Mouse (Mus musculus) heart, adult 9 months (tissue): ENCODE measurements around the gene Otogl.

ENCODE experiments used
- DNase-seq, 2 experiments: peaks; one replicate each; pipeline ENCODE4 v3.0.0; 2022; ENCODE audit warnings: low spot score in 2 of 2

The Otogl gene

DNA sequence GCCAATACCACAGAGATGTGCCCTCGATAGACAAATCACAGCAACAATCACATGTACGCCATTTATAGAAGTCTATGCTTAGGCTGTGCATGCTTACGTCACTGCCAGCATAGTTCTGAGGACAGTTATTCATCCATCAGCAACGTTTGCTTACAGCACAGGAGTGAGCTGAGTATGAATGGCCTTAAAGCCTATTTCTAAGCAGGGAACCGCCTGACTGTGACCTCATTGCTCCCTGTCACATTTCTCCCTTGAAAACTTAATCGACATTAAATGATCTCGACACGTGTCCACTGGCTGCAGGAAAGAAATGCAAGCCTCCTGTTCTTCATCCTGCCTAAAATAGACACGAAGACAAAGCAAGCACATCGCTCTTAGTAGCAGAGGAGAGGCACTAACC, 5.5 kb downstream of the Otogl start:
- DNase-seq = no peak

DNA sequence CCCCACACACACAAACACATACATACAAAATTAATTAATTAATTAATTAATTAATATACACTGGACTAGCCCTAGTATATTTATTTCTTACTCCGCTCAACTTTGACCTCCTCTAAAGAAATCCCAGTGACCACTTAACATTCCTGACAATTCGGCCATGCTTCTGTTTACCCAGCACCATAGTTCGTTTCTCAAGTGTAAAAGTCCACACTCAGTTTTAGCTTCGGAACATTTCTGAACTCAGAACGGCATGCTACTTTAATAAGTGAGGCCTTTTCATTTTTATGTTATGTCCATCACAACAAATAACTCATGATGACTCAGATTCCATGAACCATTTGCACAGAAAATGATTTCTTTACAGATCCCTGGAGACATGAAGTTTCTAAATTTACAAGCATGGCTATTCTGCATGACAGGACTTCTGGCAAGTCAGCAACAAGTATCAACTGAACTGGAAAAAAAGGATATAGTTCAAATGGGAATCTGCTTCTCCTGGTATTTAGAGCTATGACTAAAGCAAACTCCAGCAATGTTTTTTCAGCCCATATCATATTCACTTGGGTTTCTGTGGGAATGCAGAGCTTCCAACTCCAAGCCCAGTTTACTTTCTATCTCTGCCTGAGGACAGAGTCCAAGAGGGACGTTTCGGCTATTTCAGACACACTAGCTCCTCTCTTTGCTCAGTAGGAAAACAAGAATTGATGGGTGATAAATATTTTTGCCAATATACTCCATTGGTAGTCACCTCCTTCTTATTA, 6.5 kb downstream of the Otogl start:
- DNase-seq = peak; percentile 24 to 27

DNA sequence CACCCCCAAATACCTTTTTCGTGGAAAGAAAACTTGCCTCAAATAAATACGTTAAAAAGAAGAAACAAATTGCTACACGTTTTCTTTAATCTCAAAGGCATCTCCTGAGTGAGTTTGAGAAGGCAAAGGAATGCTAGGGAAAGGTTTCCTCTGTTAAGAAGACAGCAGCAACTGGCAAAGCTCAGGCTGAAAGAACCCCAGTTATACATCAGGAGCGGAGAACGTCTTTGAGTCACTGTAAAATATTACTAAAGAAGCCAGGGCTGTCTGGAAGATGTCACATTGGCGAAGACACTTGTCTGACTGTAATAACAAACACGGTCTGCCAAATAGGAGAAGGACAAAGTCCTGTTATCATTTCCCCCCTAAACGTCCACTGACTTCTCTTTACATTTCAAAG, 10.0 kb downstream of the Otogl start:
- no peak for DNase-seq

DNA sequence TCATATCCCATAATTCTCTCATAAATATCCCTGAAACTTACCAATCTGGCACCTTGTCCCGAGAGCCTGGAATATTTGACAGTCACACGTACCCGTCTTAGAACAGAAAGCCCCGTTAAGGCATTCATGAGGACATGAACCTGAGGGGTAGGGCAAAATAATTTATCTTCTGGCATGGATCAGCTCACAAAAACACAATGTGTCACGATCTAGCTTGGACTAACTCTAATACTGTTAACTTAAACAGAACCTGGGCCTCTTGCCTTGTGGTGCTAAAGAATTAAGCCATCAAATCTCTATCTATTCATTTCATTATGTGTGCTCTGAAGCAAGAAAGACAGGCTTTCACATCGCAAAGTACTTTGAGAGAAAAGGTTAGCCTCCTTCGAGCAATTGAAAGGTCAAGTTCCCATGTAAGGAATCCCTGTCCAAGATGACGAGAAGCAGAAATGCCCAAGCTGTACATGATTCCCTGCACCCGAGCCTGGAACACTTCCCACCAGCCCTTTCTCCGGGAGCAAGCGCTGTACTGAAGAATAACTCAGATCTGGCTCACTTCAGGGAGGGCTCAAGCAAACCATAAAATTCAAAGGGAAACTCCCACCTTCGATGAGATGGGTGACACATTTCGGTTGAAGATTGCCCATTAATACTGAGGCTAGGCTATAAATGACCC, 10.6 kb downstream of the Otogl start:
- no peak for DNase-seq

DNA sequence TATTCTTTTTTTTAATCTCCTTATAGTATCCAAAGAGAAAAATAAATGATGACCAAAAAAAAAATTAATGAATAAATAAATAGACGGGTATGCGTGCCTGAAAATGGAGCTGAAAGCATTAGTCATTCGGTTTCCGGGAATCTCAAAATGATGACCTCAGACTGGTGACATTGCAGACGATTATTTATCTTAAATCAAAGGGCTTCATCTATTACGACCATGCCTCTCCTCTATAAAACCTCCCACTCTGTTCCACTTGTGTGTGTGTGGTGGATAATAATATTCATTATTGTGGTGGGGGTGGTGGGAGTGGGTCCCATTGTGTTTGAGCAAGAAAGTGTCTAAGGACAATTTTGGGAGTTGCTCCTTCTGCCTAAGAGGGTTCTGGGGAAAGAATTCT, 12.0 kb downstream of the Otogl start:
- no peak for DNase-seq

DNA sequence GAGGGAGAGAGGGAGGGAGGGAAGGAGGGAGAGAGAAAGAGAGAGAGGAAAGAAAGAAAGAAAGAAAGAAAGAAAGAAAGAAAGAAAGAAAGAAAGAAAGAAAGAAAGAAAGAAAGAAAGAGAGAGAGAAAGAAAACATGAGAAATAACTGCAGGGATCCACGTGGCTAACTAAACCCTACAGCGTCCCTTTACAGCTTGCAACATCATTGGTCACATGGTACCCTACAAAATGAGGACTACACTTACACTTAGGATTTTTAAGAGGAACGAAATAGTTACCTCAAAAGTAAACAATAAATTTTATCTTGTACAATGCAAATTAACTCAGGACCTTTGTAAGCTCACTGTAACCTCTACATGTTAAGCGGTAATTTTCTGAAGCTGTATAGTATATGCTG, 15.8 kb downstream of the Otogl start:
- no peak for DNase-seq

DNA sequence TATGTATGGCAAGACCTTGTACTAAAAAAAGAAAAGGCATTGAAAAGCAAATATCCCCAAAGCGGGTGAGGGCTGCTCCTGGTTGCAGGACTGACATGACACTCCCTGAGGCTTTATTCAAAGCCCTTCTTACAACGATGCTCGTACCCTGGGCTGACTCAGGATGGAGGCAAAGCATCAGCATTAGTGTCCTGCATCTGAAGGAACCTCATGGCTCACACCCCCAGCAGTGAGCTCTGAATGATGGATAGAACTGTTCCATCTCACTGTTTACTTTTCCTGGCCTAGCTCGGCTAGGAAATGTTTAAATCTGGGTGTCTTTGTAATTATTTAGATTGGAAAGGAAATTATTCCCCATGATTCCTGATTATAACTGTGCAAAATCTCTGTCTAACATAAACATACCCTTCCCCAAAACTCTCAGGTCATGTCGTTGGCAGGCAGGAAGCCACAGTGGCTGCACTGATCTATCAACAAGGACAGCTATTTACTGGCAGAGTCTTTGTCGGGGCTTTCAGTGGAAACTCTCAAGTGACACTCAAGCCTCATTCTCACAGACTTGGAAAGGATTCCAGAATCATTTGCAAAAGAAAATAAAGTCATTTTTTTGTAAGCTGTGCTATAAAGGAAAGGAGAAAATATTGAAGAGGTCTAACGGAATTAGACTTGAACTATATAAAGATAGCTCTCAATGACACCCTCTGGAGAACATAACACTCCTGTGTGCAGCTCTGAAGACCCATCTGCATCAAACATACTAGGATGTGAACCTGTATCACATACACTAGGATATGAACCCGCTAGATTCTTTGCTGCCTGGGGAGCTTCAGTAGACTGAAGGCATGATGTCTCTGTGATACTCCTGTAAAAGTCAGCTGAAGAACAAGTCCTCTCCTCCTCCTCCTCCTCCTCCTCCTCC, 17.0 kb downstream of the Otogl start:
- DNase-seq = no peak

DNA sequence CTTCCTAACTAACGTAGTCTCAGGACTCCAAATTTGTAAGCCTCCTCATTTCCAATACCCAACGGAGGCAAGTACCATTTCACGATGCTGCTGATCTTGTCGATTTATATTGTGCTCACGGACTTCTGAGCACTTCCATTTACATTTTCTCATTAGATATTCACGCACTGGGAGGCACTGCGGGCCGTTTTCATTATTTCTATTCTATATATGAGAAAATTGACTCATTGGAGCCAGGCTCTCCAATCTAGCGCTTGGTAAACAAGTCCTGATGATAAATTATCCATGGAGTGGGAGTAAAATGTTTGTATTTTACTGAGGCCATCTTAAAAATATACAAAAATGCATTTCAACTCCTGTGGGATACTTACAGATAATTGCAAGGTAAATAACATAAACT, 21.5 kb downstream of the Otogl start:
- no peak for DNase-seq

DNA sequence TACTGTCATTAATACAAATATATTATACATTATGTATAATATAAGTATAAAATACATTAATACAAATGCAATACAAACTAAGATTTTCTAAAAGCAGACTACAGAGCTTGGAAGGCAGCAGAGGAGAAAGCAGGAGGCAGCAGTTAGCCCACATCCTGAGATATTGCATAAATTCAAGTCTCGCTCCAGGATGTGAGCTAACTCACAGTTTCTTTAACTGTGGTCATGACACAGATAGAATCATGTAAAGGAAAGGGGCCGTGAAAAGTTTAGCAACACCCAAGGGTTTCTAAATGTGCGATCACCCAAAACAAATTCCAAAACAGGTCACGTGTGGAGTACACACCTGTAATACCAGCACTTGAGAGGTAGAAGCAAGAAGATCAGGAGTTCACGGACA, 39.4 kb downstream of the Otogl start:
- DNase-seq = no peak

DNA sequence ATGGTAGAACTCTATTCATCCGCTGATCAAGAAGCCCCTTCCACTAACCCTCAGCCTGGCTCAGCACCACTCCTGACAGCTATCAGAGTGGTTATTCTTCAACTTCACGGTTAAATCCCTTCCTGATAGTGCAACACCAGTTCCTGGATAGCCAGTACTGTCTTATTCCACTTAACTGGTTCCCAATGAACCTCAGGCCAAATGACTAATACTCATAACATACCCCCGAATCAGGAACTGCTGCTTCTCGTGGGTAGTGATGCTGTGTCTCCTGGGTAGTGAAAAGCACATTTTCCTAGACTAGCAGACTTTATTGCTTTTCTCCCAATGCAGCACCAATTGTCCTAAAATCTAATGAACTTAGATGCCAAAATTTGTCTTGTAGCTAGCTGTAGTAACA, 39.8 kb downstream of the Otogl start:
- DNase-seq = no peak

DNA sequence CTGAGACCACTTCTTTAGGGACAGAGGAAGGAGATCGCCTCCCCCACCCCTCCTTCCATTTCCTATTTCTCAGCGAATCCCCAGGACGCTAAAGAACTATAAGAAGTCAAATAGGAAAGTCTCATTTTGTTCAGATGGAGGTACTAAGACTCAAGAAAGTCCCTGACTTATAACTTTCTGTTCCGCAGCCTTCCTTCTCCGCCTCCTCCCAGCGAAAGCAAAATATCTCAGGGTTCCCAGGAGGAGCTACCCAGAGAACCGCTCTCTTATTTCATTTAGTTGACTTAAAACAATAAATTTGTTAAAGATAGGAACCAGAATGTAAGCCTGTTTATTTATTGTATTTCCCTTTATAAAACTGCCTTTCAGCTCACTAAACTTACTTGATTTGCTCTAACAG, 41.4 kb downstream of the Otogl start:
- no peak for DNase-seq

DNA sequence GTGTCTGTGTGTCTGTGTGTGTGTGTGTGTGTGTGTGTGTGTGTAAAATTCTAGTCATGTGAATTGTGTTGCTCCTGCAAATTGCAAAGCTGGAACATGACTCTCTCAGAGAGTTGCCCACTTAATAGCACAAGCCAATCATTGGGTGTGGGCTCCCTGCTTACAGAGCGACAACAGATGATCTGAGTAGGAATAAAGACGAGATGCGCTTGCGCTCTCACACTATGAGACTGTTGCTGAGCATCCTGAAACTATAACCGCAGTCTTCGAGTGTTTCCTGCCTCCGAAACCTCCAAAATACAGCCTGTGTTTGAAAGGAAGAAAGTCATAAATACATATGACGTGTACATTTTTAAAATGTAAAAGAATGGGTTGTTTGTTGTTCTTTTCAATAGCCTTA, 43.0 kb downstream of the Otogl start:
- no peak for DNase-seq

DNA sequence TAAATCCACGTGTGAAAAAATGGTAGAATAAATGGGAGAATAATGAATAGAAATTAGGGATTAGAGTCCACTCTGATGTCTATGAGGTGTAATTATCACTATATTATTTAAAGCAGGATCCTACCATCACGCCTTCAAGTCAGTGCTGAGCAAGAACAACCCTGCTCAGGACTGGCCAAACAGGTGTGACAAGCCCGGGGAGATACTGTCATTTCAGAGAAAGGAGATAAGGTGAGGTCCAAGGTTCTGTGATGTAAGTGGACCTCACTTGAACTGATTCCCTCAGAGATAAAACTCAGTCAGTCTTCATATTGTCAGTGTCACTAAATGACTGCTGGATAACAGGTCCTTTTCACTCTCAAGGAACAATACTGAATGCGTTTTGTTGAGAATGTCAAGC, 44.5 kb downstream of the Otogl start:
- no peak for DNase-seq

DNA sequence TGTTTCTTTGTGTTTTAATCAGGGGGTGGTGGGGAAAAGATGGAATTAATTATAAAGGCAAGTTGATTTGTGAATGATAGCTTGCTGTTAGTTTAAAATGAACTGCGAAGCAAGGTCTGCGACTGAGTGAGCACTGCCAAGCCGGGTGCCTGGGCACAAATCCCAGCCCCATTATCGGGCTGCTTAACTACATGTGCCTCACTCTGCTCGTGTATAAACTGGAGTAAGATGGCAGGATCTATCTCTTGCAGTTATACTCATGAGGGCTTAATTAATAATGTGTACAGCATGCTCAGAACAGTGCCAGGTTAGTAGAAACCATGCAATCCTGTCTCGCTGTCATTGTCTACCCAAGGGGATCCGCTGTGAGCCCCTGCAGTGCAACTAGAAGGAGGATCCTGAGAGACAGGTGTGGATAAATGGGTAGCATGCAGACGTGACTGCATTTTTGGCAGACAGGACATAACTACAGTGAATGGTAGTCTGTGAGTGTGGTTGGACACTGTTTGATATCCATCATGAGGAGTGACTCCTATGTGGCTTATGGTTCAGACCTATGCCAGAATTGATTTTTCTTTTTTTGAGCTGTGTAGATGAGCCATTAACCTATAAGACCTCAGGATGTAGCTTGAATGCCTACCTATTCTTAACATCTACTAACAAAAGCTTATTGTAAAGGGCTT, 51.6 kb downstream of the Otogl start:
- DNase-seq = peak in 1 of 2 experiments; percentile 9

DNA sequence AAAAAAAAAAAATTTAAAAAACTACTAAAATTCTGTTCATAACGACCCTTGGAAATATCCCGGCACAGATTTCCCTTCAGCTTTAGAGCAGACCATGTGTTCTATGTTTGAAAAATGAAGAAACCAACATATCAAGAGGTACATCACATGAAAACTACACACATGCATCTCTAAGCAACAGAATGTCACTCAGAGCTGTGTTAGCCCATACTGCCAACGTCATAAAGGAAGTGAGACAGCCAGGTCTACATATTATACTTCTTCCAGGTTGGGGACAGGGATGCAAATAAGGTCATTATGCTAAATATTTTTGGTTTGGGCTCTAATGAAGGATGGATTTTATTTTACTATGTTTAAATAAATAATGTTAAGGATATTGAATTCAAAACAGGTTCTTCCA, 52.7 kb downstream of the Otogl start:
- DNase-seq = no peak

DNA sequence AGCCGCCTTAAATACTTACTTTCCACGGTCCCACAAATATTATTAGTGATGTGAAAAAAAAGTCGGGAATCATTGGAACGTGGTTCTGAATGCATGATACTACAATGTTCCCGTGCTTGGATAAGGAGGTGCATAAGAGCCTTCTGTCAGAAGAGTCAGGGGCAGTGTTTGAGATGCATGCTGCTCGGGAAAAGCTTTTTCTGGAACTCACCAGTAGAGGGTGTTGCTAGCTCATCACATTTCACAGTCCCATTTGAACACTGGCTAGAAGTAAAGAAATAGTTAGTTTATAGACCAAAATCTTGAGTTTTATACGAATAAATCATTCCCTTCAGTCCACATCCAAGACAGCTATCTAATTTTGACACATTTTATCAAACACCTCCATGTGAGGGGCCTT, 53.2 kb downstream of the Otogl start:
- DNase-seq = peak in 1 of 2 experiments; percentile 13

DNA sequence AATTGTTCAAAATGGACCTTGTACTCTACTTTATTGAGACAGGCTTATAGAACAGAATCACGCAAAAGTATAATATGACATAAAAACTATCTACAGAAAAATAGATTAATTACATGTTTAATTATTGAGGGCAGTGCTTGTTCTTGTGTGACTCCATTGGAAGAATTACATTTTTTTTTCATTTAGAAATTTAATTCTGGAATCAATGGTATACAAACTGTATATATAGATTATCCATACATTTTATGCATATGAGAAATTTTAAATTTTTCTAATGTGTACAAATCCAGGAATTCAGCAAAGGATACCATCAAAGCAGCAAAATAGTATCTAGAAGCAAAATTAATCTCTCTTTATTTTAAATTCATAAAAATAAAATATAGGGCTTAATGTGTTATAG, 67.0 kb downstream of the Otogl start:
- no peak for DNase-seq

DNA sequence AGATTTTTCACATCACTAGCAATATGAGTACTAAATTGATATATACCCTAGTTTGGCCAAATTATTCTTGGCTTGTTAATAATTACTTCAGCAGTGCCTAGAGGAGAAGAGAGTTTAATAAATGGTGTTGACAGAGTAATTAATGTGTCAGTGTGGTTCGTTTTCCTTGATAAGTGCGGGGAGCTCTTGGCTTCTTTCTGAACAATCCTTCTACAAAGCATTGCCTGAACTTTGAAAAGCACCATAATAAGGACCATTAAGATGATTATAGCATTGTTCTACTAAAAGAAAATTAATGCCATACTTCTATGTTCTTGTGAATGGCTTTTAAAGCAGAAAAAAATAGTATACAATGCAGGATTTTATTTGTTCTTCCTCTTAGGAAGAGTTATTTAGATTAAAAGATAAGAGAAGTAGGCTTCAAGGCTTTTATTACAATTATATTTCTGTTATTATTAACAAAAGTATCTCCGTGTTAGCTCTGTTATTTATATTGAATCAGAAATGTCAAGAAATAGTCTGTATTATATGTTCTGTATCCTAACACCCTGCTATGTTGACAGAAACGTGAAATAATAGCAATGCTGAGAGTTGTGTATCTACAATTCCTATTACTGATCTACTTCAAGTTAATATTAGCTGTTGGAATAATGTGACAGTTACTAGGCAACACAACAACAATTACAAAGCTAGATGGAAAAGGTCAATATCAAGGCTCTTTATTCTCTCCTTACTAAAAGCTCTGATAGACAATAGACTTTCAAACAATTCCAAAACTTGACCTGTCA, 77.3 kb downstream of the Otogl start:
- no peak for DNase-seq

DNA sequence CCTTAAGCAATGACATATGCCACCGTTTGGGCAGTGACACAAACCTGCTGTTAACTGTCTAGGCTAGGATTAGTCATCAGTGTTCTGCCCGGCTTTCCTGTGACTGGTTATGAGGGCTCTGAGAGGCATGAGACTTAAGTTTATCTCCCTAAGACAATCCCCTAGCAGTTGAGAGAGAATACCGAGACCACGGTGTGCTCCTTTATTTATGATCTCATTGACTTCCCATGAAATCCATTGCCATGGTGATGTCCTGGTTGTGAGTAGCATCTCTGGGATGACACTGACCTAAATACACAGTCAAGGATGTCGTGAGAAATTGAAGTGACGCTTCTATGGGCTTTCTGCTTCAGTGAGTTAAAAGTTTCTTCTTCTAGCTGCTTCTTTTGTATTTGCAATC, 82.8 kb downstream of the Otogl start:
- no peak for DNase-seq

DNA sequence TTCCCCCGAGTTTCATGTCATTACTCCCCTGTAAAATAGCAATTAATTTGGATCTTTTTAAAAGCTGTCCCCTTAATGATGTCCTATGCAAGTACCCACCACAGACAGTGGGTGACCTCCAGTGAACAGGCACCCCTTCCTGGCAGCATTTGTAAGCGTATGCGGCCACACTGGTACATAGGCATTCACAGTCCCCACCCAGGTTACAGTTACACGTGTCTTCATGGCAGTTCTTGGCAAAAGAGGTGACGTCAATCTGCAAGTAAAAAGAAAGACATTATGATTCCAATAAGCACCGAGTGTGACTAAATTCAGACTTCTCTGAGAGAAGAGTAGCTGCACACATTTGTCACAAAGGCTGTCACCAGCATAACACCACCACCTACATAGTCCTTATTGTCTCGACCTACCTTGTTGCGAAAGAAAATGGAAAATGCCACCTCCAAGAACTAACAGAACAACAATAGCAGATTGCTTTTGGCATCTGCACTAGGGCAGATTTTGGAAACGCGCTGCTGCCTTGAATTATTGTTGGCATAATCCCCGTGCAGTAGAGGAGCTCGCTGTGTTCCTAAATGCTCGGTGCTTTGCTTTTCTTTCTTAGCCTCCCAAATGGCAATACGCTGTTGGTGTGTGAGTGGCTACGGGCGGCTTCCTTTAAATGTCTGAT, 98.0 kb downstream of the Otogl start:
- DNase-seq = no peak
